Mouse (Mus musculus): Measurements from ENCODE around the gene Dennd2a. TPM values are rescaled to one million over a fixed set of nuclear protein-coding genes. Genes with fewer than 3 reads are reported as not detected.

The Dennd2a gene
- polyA plus RNA-seq (2015; fragmentation: Nextera tagmentation; extraction: Ambion mirVana), result 4.7 TPM in 2 replicates

DNA sequence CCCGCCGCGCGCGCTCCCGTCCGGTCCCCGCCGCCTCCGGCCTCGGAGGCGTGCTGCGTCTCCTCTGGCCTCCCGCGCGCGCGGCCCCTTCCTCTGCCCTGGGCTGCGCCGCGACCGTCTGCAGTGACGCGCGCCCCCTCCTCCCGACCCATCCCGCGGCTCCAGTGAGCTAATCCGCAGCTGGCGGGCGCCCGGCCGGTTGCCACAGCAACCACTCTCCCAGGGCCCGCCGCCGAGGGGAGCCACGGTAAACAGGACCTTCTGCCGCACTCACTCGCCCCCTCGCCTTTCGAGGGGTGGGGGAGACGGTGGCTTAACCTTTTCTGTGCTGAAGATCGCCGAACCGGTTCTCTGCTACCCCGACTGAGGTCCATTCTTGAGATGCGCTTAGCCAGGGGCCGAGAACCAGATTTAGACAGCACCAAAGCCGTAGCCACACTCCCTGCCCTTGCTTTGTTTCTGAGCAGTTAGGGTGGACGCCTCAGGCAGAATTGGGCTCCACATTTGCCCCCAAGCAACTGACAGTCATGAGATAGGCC lies at the start of gene Dennd2a:
TSS of gene Dennd2a (minus strand) at position 145 of the 539 bp plus-strand sequence.
- Histone ChIP-seq H3K27ac (replicated peaks) (peak within 1 kb of the TSS; percentile 90), H3K27me3 (ENCODE audit: control insufficient read depth, insufficient read depth, low read length) (no peaks in the 10 kb centered on the region), H3K9ac (ENCODE audit: low read length) (peak within 1 kb of the TSS; percentile 88), H3K36me3 (ENCODE audit: control insufficient read depth, insufficient read depth, low read length) (no peaks in the 10 kb centered on the region), H3K4me2 (replicated peaks; ENCODE audit: low read depth) (peak within 1 kb of the TSS; percentile 77), H3K9me3 (ENCODE audit: control insufficient read depth, low read length) (no peaks in the 10 kb centered on the region), H3K4me3 (ENCODE audit: low read depth, low read length) (peak within 1 kb of the TSS; percentile 79), H3K4me1 (replicated peaks; ENCODE audit: control insufficient read depth, insufficient read depth) (no peaks in the 10 kb centered on the region; the same call in 1 of the 2 replicates)
- 3% methylated on average over 37 of the region's 50 CpGs for WGBS
- TF ChIP-seq EP300 (optimal IDR thresholded peaks at IDR 0.05), result no peak
- TF ChIP-seq CTCF (IDR thresholded peaks at IDR 0.05; ENCODE audit: low read depth), result no peak
- peak; percentile 76 for DNase-seq (ENCODE audit: low spot score)
- ATAC-seq (ENCODE audit: low FRiP score, low TSS enrichment), result peak; percentile 86

- no peaks in the 10 kb centered on the region for H3K27me3 ChIP-seq (ENCODE audit: control insufficient read depth, insufficient read depth, low read length)
- TF ChIP-seq CTCF (IDR thresholded peaks at IDR 0.05; ENCODE audit: low read depth) (no peak), EP300 (optimal IDR thresholded peaks at IDR 0.05) (no peak)
- no peak for ATAC-seq (ENCODE audit: low FRiP score, low TSS enrichment)
- no peak overlapping the region for H3K4me2 ChIP-seq (replicated peaks; ENCODE audit: low read depth)
- H3K9ac ChIP-seq (ENCODE audit: low read length), result no peak overlapping the region
- 39% methylated on average over 5 of the region's 5 CpGs for WGBS
- H3K4me1 ChIP-seq (replicated peaks; ENCODE audit: control insufficient read depth, insufficient read depth), result no peaks in the 10 kb centered on the region
- no peaks in the 10 kb centered on the region for H3K9me3 ChIP-seq (ENCODE audit: control insufficient read depth, low read length)
- no peak overlapping the region for H3K27ac ChIP-seq (replicated peaks)
- H3K36me3 ChIP-seq (ENCODE audit: control insufficient read depth, insufficient read depth, low read length), result 0 out of 2 replicates have a peak, but pooled peaks cover 3% of the 10 kb centered on the region
- H3K4me3 ChIP-seq (ENCODE audit: low read depth, low read length), result no peak overlapping the region
- no peak for DNase-seq (ENCODE audit: low spot score)
Observed at GRCm38 (mm10) chr6:39607365-39607764, 49.7 kb upstream of the Dennd2a start.

DNA sequence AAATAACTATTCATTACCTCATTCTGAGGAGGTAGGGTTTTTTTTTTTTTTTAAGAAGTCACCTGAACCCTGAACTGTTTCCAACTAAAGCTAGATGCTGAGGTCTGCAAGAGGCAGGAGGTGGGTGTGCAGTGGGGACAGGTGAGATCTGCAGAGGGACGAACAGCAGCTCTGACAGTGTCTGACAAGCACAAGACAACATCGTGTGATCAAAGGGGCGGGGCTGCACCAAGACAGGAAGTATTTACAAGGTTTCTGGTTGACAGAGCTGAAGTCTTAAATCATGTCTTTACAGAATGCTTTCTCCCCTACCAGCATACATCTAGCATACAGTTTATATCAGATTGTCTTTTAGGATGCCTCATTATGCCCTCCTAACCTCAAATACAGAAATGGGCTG lies 49.2 kb upstream of the Dennd2a start:
- Histone ChIP-seq H3K9ac (ENCODE audit: low read length) (no peak overlapping the region), H3K36me3 (ENCODE audit: control insufficient read depth, insufficient read depth, low read length) (0 out of 2 replicates have a peak, but pooled peaks cover 6% of the 10 kb centered on the region), H3K27ac (replicated peaks) (no peak overlapping the region), H3K9me3 (ENCODE audit: control insufficient read depth, low read length) (no peaks in the 10 kb centered on the region), H3K27me3 (ENCODE audit: control insufficient read depth, insufficient read depth, low read length) (no peaks in the 10 kb centered on the region), H3K4me2 (replicated peaks; ENCODE audit: low read depth) (no peak overlapping the region), H3K4me3 (ENCODE audit: low read depth, low read length) (no peak overlapping the region), H3K4me1 (replicated peaks; ENCODE audit: control insufficient read depth, insufficient read depth) (no peaks in the 10 kb centered on the region)
- WGBS, result 51% methylated on average over 3 of the region's 3 CpGs
- no peak for DNase-seq (ENCODE audit: low spot score)
- no peak for ATAC-seq (ENCODE audit: low FRiP score, low TSS enrichment)
- no peak for TF ChIP-seq CTCF (IDR thresholded peaks at IDR 0.05; ENCODE audit: low read depth)
- TF ChIP-seq EP300 (optimal IDR thresholded peaks at IDR 0.05), result no peak

- DNase-seq (ENCODE audit: low spot score) (no peak), ATAC-seq (ENCODE audit: low FRiP score, low TSS enrichment) (no peak; the same call in 1 of the 2 replicates)
- no peak overlapping the region for H3K9ac ChIP-seq (ENCODE audit: low read length)
- H3K4me1 ChIP-seq (replicated peaks; ENCODE audit: control insufficient read depth, insufficient read depth), result no peaks in the 10 kb centered on the region
- no peak overlapping the region for H3K4me2 ChIP-seq (replicated peaks; ENCODE audit: low read depth)
- 59% methylated on average over 6 of the region's 6 CpGs for WGBS
- no peak overlapping the region for H3K27ac ChIP-seq (replicated peaks)
- H3K9me3 ChIP-seq (ENCODE audit: control insufficient read depth, low read length), result no peaks in the 10 kb centered on the region
- TF ChIP-seq CTCF (IDR thresholded peaks at IDR 0.05; ENCODE audit: low read depth) (no peak), EP300 (optimal IDR thresholded peaks at IDR 0.05) (no peak)
- 0 out of 2 replicates have a peak, but pooled peaks cover 7% of the 10 kb centered on the region for H3K36me3 ChIP-seq (ENCODE audit: control insufficient read depth, insufficient read depth, low read length)
- H3K4me3 ChIP-seq (ENCODE audit: low read depth, low read length), result no peak overlapping the region
- no peaks in the 10 kb centered on the region for H3K27me3 ChIP-seq (ENCODE audit: control insufficient read depth, insufficient read depth, low read length)
Observed at GRCm38 (mm10) chr6:39606056-39606455, 48.4 kb upstream of the Dennd2a start.

GRCm38 (mm10) chr6:39604565-39604964 lies 46.9 kb upstream of the Dennd2a start:
- H3K27me3 ChIP-seq (ENCODE audit: control insufficient read depth, insufficient read depth, low read length), result no peaks in the 10 kb centered on the region
- no peak overlapping the region for H3K4me3 ChIP-seq (ENCODE audit: low read depth, low read length)
- no peak overlapping the region for H3K4me2 ChIP-seq (replicated peaks; ENCODE audit: low read depth)
- TF ChIP-seq CTCF (IDR thresholded peaks at IDR 0.05; ENCODE audit: low read depth), result no peak
- no peak for TF ChIP-seq EP300 (optimal IDR thresholded peaks at IDR 0.05)
- WGBS, result 66% methylated on average over 5 of the region's 5 CpGs
- H3K27ac ChIP-seq (replicated peaks), result no peak overlapping the region
- no peaks in the 10 kb centered on the region for H3K4me1 ChIP-seq (replicated peaks; ENCODE audit: control insufficient read depth, insufficient read depth)
- ATAC-seq (ENCODE audit: low FRiP score, low TSS enrichment) (no peak), DNase-seq (ENCODE audit: low spot score) (no peak)
- no peaks in the 10 kb centered on the region for H3K9me3 ChIP-seq (ENCODE audit: control insufficient read depth, low read length)
- no peak overlapping the region for H3K9ac ChIP-seq (ENCODE audit: low read length)
- H3K36me3 ChIP-seq (ENCODE audit: control insufficient read depth, insufficient read depth, low read length), result 0 out of 2 replicates have a peak, but pooled peaks cover 8% of the 10 kb centered on the region

- Histone ChIP-seq H3K4me3 (ENCODE audit: low read depth, low read length) (no peak overlapping the region), H3K9ac (ENCODE audit: low read length) (no peak overlapping the region), H3K27me3 (ENCODE audit: control insufficient read depth, insufficient read depth, low read length) (no peaks in the 10 kb centered on the region), H3K4me2 (replicated peaks; ENCODE audit: low read depth) (no peak overlapping the region), H3K27ac (replicated peaks) (no peak overlapping the region), H3K9me3 (ENCODE audit: control insufficient read depth, low read length) (no peaks in the 10 kb centered on the region), H3K4me1 (replicated peaks; ENCODE audit: control insufficient read depth, insufficient read depth) (no peaks in the 10 kb centered on the region), H3K36me3 (ENCODE audit: control insufficient read depth, insufficient read depth, low read length) (peaks cover 16% of the 10 kb centered on the region; the same call in 1 of the 2 replicates)
- no peak for ATAC-seq (ENCODE audit: low FRiP score, low TSS enrichment)
- 82% methylated on average over 3 of the region's 3 CpGs for WGBS
- DNase-seq (ENCODE audit: low spot score), result no peak
- TF ChIP-seq CTCF (IDR thresholded peaks at IDR 0.05; ENCODE audit: low read depth), result no peak
- TF ChIP-seq EP300 (optimal IDR thresholded peaks at IDR 0.05), result no peak
Observed at GRCm38 (mm10) chr6:39601828-39602227, 44.2 kb upstream of the Dennd2a start.
